Mouse (Mus musculus): Measurements from ENCODE around the gene Spo11. TPM values are rescaled to one million over a fixed set of nuclear protein-coding genes. Genes with fewer than 3 reads are reported as not detected.

Gene Spo11
- polyA plus RNA-seq, 1 experiment: not detected

GRCm38 (mm10) chr2:173014741-173015287, 37.3 kb downstream of the Spo11 start:
- Histone ChIP-seq H3K4me1 (ENCODE audit: control insufficient read depth, insufficient read depth, insufficient read length, low read length) (peaks cover 10% of the 10 kb centered on the region), H3K27ac (replicated peaks; ENCODE audit: low read depth, low read length) (no peak overlapping the region), H3K4me3 (ENCODE audit: insufficient read depth, low read depth, low read length) (no peak overlapping the region)

GRCm38 (mm10) chr2:173017940-173018339, 40.4 kb downstream of the Spo11 start:
- H3K4me3 ChIP-seq (ENCODE audit: insufficient read depth, low read depth, low read length): no peak overlapping the region
- no peak overlapping the region for H3K27ac ChIP-seq (replicated peaks; ENCODE audit: low read depth, low read length)
- peaks cover 16% of the 10 kb centered on the region for H3K4me1 ChIP-seq (ENCODE audit: control insufficient read depth, insufficient read depth, insufficient read length, low read length)

- H3K4me3 ChIP-seq (ENCODE audit: insufficient read depth, low read depth, low read length): no peak overlapping the region
- H3K4me1 ChIP-seq (ENCODE audit: control insufficient read depth, insufficient read depth, insufficient read length, low read length): peaks cover 19% of the 10 kb centered on the region
- H3K27ac ChIP-seq (replicated peaks; ENCODE audit: low read depth, low read length): no peak overlapping the region
Measured at GRCm38 (mm10) chr2:173018618-173019017, 41.1 kb downstream of the Spo11 start.

GRCm38 (mm10) chr2:173019322-173019721, 41.8 kb downstream of the Spo11 start:
- Histone ChIP-seq H3K27ac (replicated peaks; ENCODE audit: low read depth, low read length) (no peak overlapping the region), H3K4me3 (ENCODE audit: insufficient read depth, low read depth, low read length) (peak overlapping the region; percentile 60), H3K4me1 (ENCODE audit: control insufficient read depth, insufficient read depth, insufficient read length, low read length) (peaks cover 19% of the 10 kb centered on the region)

- Histone ChIP-seq H3K4me3 (ENCODE audit: insufficient read depth, low read depth, low read length) (peak overlapping the region; percentile 60), H3K27ac (replicated peaks; ENCODE audit: low read depth, low read length) (no peak overlapping the region), H3K4me1 (ENCODE audit: control insufficient read depth, insufficient read depth, insufficient read length, low read length) (peaks cover 18% of the 10 kb centered on the region)
Measured at GRCm38 (mm10) chr2:173019790-173020189, 42.3 kb downstream of the Spo11 start.

- H3K27ac ChIP-seq (replicated peaks; ENCODE audit: low read depth, low read length): no peak within 1 kb of the TSS
- peak within 1 kb of the TSS; percentile 60 for H3K4me3 ChIP-seq (ENCODE audit: insufficient read depth, low read depth, low read length)
- peaks cover 23% of the 10 kb centered on the region for H3K4me1 ChIP-seq (ENCODE audit: control insufficient read depth, insufficient read depth, insufficient read length, low read length)
Measured at GRCm38 (mm10) chr2:173020430-173020829, 42.9 kb downstream of the Spo11 start, which contains the start of gene Rbm38. TSS of gene Rbm38 (plus strand) at chr2:173020498.

- peaks cover 33% of the 10 kb centered on the region for H3K4me1 ChIP-seq (ENCODE audit: control insufficient read depth, insufficient read depth, insufficient read length, low read length)
- peak overlapping the region; percentile 75 for H3K4me3 ChIP-seq (ENCODE audit: insufficient read depth, low read depth, low read length)
- no peak overlapping the region for H3K27ac ChIP-seq (replicated peaks; ENCODE audit: low read depth, low read length)
Measured at GRCm38 (mm10) chr2:173021633-173022055, 44.1 kb downstream of the Spo11 start.

GRCm38 (mm10) chr2:173022056-173022681, 44.7 kb downstream of the Spo11 start:
- peaks cover 39% of the 10 kb centered on the region for H3K4me1 ChIP-seq (ENCODE audit: control insufficient read depth, insufficient read depth, insufficient read length, low read length)
- peak overlapping the region; percentile 1; the same call in 1 of the 2 replicates for H3K27ac ChIP-seq (replicated peaks; ENCODE audit: low read depth, low read length)
- H3K4me3 ChIP-seq (ENCODE audit: insufficient read depth, low read depth, low read length): peak overlapping the region; percentile 75

- H3K4me1 ChIP-seq (ENCODE audit: control insufficient read depth, insufficient read depth, insufficient read length, low read length): peaks cover 44% of the 10 kb centered on the region
- peak overlapping the region; percentile 75 for H3K4me3 ChIP-seq (ENCODE audit: insufficient read depth, low read depth, low read length)
- peak overlapping the region; percentile 1; the same call in 1 of the 2 replicates for H3K27ac ChIP-seq (replicated peaks; ENCODE audit: low read depth, low read length)
Measured at GRCm38 (mm10) chr2:173022813-173023212, 45.3 kb downstream of the Spo11 start.

- no peak overlapping the region for H3K27ac ChIP-seq (replicated peaks; ENCODE audit: low read depth, low read length)
- H3K4me3 ChIP-seq (ENCODE audit: insufficient read depth, low read depth, low read length): peak overlapping the region; percentile 75
- peaks cover 45% of the 10 kb centered on the region for H3K4me1 ChIP-seq (ENCODE audit: control insufficient read depth, insufficient read depth, insufficient read length, low read length)
Measured at GRCm38 (mm10) chr2:173023371-173023851, 45.9 kb downstream of the Spo11 start.

GRCm38 (mm10) chr2:173023966-173024365, 46.5 kb downstream of the Spo11 start:
- Histone ChIP-seq H3K4me1 (ENCODE audit: control insufficient read depth, insufficient read depth, insufficient read length, low read length) (peaks cover 42% of the 10 kb centered on the region), H3K27ac (replicated peaks; ENCODE audit: low read depth, low read length) (no peak overlapping the region), H3K4me3 (ENCODE audit: insufficient read depth, low read depth, low read length) (peak overlapping the region; percentile 75; the same call in 1 of the 2 replicates)

GRCm38 (mm10) chr2:173024392-173024791, 46.9 kb downstream of the Spo11 start:
- Histone ChIP-seq H3K27ac (replicated peaks; ENCODE audit: low read depth, low read length) (no peak overlapping the region), H3K4me3 (ENCODE audit: insufficient read depth, low read depth, low read length) (no peak overlapping the region), H3K4me1 (ENCODE audit: control insufficient read depth, insufficient read depth, insufficient read length, low read length) (peaks cover 42% of the 10 kb centered on the region)

- Histone ChIP-seq H3K4me3 (ENCODE audit: insufficient read depth, low read depth, low read length) (no peak overlapping the region), H3K4me1 (ENCODE audit: control insufficient read depth, insufficient read depth, insufficient read length, low read length) (peaks cover 37% of the 10 kb centered on the region), H3K27ac (replicated peaks; ENCODE audit: low read depth, low read length) (no peak overlapping the region)
Measured at GRCm38 (mm10) chr2:173024938-173025337, 47.4 kb downstream of the Spo11 start.

GRCm38 (mm10) chr2:173026286-173026685, 48.8 kb downstream of the Spo11 start:
- peaks cover 31% of the 10 kb centered on the region for H3K4me1 ChIP-seq (ENCODE audit: control insufficient read depth, insufficient read depth, insufficient read length, low read length)
- H3K4me3 ChIP-seq (ENCODE audit: insufficient read depth, low read depth, low read length): no peak overlapping the region
- H3K27ac ChIP-seq (replicated peaks; ENCODE audit: low read depth, low read length): no peak overlapping the region

- Histone ChIP-seq H3K4me1 (ENCODE audit: control insufficient read depth, insufficient read depth, insufficient read length, low read length) (peaks cover 31% of the 10 kb centered on the region), H3K4me3 (ENCODE audit: insufficient read depth, low read depth, low read length) (no peak overlapping the region), H3K27ac (replicated peaks; ENCODE audit: low read depth, low read length) (no peak overlapping the region)
Measured at GRCm38 (mm10) chr2:173026688-173027131, 49.2 kb downstream of the Spo11 start.

Measured in brown adipose tissue, adult 24 weeks (tissue).